Mouse (Mus musculus) fibroblast of lung, adult 2 months (primary cell): Measurements from ENCODE around the gene Trir.
A peak's percentile ranks its signal among the peaks of the same experiment; 100 is the strongest.

Experiments
- DNase-seq: peaks from one replicate; pipeline ENCODE4 v3.0.0-alpha.2; 2011; ENCODE audit warnings: low read depth

Trir gene

DNA sequence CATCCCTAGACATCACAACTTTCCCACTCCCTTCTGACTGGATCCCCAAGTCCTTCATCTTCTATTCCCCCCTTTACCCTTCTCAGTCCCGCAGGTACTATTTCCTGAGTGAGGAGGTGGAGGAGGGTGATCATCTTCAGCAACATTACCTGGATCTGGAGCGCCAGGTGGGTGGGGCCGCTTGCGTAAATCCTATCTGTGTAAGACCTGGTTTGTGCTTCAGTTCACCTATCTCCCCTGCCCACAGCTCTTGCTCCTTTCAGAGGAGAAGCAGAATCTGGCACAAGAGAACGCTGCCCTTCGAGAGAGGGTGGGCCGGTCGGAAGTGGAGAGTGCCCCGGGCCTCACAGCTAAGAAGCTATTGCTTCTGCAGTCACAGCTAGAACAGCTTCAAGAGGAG, 32.2 kb upstream of the Trir start:
- DNase-seq, result no peak

DNA sequence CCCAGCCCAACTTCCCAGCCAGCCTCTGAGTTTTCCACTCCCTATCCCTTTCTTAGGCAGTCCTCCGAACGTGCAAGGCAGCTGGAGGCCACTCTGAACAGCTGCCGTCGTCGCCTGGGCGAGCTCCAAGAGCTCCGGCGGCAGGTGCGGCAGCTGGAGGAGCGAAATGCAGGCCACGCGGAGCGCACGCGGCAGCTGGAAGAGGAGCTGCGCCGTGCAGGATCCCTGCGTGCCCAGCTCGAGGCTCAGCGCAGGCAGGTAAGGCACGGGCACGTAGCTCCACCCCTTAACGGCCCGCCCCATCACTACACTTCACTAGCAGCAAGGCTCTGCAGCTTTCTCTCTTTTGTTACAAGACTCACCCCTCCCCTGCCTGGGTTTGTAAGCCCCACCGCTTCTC, 30.9 kb upstream of the Trir start:
- DNase-seq, result no peak

DNA sequence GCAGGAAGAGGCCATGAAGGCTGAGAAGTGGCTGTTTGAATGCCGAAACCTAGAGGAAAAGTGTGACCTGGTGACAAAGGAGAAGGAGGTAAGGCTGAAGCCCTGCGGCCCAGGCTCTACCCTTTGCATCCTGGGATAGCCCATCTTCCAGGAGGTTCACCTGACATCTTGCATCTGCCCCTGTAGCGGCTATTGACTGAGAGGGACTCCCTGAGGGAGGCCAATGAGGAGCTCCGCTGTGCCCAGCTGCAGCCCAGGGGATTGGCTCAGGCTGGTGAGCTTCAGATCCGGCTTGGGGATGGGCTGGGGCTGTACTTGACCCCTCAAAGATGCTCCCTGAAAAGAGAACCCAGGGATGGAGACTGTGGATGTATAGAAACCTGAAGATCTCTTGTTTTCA, 29.6 kb upstream of the Trir start:
- DNase-seq, result no peak

- no peak for DNase-seq
Observed at GRCm38 (mm10) chr8:84997649-84998295, 28.9 kb upstream of the Trir start.

GRCm38 (mm10) chr8:85007686-85008085, 18.9 kb upstream of the Trir start:
- DNase-seq, result no peak

DNA sequence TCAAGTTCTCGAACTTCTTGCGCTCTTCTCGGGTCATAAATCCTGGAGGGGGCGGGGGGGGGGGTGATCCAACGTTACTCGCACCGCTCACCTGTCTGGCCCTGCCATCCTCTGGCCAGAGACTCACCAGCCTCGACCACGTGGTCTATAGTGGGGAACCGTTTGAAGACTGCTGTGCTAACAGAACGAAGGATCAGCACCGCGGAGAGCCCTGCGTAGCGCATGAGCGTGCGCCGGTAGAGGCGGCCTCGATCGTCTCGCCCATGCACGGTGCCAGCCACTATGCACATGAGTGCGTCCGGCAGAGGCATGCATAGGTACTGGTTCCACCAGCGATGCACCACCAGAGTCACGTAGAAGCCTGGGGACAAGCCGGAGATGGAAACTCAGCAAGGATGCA, 15.4 kb upstream of the Trir start:
- DNase-seq, result no peak

- no peak for DNase-seq
Observed at GRCm38 (mm10) chr8:85013230-85013840, 13.3 kb upstream of the Trir start.

- no peak for DNase-seq
Observed at GRCm38 (mm10) chr8:85014431-85014830, 12.2 kb upstream of the Trir start, which contains the start of gene Best2. Gene Best2 (minus strand): TSS chr8:85014531.

- no peak for DNase-seq
Observed at GRCm38 (mm10) chr8:85016724-85017123, 9.9 kb upstream of the Trir start.

GRCm38 (mm10) chr8:85017209-85017608, 9.4 kb upstream of the Trir start:
- DNase-seq, result no peak

DNA sequence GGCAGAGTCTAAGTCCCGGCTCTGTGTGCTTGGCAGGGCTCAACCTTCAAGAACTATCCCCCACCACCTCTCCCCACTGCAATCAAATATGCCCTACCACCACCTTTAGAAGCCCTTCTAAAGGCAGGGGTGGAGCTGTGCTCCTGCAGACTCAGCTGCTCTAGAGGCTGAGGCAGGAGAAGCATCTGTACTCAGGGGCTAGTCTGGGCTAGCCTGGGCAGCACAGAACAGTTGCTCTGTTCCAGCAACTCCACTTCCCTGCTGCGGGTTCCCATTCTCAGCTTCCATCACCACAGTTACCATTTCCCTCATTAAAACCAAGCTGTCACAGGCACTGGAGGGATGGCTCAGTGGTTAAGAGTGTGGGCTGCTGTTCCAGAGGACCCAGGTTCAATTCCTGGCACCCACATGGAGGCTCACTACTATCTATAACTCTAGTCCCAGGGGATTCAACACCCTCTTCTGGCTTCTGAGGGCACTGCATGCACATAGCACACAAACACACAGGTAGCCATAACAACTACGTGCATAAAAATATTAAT, 5.0 kb upstream of the Trir start:
- no peak for DNase-seq

DNA sequence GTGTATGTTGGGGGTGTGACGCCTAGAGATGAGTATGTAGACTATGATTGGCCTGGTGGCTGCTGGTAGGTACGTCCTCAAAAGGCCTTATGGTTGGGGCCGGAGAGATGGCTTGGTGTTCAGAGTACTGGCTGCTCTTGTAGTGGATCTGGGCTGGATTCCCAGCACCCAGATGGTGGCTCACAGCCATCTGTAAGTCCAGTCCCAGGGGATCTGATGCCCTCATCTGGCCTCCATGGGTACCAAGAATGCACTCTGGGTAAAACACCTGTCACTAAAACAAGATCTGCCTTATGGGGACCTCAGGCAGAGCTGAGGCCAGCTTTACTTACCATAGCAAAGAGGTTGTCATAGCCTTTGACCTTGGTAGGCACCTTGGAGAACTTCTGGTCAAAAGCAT, 2.8 kb upstream of the Trir start:
- DNase-seq, result no peak

GRCm38 (mm10) chr8:85025098-85025932, 1.3 kb upstream of the Trir start, which contains the start of gene Asna1:
Gene Asna1 (minus strand): TSS chr8:85025281.
- DNase-seq, result peak; percentile 83

- DNase-seq, result no peak
Observed at GRCm38 (mm10) chr8:85027516-85027855, 863 bp downstream of the Trir start.

- no peak for DNase-seq
Observed at GRCm38 (mm10) chr8:85027922-85028321, 1.3 kb downstream of the Trir start.

DNA sequence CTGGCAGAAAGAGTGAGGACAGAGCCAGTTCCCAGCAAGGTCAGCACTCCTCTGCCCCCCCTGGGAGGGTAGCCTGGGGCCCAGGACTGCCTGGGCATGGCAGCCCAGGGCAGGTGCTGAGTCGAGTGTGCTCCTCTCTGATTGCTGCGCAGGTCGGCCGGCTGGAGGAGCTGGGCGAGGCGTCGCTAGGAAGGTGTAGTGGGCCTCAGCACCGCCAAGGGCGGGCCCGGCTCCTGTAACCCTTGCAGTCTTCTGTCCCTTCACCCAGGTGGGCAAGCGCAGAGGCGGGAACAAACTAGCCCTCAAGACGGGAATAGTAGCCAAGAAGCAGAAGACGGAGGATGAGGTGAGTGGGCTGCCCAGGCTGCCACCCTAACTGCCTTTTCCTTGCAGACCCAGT, 2.6 kb downstream of the Trir start:
- DNase-seq, result no peak

DNA sequence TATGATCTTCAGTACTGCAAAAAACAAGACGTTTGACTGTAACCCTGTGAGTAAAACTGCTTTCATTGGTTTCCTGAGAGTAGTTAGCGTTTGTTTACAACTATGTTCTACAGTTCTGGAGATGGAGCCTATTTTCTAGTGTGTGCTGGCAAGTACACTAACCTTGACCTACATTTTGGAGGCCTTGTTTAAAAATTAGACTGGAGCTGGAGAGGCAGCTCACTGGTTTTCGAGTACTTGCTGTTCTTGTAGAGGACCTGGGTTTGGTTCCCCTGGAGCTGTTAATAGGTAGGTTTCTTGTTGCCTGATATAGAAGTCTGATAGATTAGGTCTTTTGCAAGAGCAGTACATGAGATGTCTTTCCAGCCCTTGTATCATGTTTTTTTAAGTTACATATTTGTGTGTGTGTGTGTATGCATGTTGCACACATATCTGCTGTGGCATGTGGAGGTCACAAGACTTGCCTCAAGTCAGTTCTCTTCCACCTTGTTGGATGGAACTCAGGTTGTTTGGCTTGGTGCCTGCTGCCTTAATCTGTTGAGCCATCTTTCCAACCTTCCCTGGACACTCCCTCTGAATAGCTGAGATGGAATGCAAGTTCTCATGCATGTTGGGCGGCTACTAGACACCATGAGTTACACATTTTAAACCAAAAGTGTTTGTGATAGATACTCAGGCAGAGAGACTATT, 6.1 kb downstream of the Trir start:
- no peak for DNase-seq

- DNase-seq, result no peak
Observed at GRCm38 (mm10) chr8:85033867-85034266, 7.2 kb downstream of the Trir start.

DNA sequence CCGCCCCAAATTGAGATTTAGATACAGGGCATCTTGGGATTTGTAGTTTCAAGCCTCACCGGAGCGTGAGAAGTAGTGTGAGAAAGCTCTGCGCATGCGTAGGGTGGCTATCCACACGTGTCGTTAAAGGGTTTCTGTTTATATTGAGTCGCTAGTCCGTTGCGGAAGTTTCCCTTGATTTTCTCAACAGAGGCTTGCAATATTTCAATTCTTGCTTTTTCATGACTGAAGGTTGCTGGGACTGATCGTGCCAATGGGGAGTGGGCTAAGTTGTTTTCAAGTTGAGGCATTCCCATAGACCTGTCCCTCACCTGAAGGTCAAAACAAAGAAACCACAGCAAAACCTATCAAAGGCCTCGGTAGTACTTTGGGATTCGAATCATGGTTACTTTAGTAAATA, 8.1 kb downstream of the Trir start:
- DNase-seq, result peak; percentile 25

DNA sequence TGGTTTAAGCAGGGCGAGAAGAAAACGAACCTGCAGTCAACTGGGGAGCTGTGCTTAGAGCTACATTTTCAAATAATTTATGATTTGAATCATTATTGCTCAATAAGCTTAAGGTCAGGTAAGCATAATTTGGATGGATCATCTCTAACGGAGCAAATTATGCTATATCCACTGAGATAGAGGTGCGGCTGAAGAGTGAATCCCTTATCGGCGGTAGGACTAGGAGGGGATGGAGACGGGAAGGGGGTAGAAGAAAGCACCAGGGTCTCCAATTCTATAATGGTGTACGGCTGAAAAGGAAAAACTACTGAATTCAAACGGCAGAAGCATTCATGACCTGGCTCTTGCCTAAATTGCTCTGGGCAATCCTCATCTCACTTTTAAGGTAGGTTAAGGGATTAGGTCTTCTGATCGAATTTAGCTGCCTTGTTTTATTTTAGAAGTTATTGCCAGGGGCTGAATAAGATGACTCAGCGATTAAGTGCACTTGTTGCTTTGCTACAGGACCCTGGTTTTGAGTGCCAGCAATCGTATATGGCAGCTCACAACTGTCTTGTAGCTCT, 8.6 kb downstream of the Trir start:
- no peak for DNase-seq

DNA sequence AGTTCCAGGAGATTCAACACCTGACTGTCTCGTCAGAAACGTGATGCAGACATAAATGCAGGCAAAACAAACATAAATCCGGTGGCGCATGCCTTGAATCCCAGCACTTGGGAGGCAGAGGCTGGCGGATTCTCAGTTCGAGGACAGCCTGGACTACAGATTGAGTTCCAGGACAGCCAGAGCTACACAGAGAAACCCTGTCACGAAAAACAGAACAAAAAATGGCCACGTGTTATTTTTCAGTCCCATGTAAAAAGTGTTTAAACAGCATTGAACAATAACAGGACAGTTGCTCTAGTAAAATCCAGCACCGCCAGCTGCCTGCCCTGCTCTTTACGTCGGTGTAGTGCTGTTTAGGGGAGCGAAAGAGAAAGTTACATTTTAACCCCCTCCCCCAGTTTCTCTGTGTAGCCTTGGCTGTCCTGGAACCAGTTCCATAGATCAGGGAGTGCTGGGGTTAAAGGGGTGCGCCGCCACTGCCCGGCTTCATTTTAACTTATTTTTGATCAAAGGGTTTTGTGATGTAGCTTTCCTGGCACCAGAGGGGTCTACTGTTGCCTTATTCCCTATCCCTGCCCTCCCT, 9.2 kb downstream of the Trir start:
- DNase-seq, result no peak

DNA sequence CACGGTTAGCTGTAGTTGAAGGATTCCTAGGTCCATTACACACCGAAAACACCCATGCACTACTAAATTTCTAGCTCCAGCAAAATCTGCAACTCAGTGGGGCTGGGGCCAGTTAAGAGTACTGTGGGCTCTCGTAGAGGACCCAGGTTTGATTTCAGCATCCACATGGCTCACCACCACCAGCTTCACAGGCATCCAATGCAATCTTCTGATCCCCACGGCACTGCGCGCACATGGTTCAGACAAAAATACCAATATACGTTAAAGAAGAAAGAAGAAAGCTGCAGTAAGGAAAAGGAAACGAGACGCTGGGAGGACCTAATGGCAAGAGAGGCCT, 9.7 kb downstream of the Trir start:
- DNase-seq, result no peak
